Mouse (Mus musculus) cerebellum, adult 9-10 months (tissue): ENCODE data around the gene Tmem223.

Source experiments
- DNase-seq: peaks from one replicate; pipeline ENCODE4 v3.0.0; 2022

Gene Tmem223

GRCm38 (mm10) chr19:8803879-8804660 is 33.3 kb downstream of the Tmem223 start:
- DNase-seq: peak; percentile 48

GRCm38 (mm10) chr19:8806810-8807209 is 36.0 kb downstream of the Tmem223 start:
- DNase-seq: no peak

GRCm38 (mm10) chr19:8815812-8816211 is 45.0 kb downstream of the Tmem223 start:
- peak; percentile 50 for DNase-seq

- DNase-seq: no peak
These were observed 46.2 kb downstream of the Tmem223 start for GRCm38 (mm10) chr19:8817001-8817400.

GRCm38 (mm10) chr19:8818301-8818798 is 47.6 kb downstream of the Tmem223 start:
- peak; percentile 58 for DNase-seq

- DNase-seq: peak; percentile 99
These were observed 48.2 kb downstream of the Tmem223 start, which contains the start of gene Ttc9c for GRCm38 (mm10) chr19:8818801-8819595. Ttc9c (minus strand) TSS chr19:8819333.

- peak; percentile 98 for DNase-seq
These were observed 49.0 kb downstream of the Tmem223 start, which contains the start of gene Hnrnpul2 for GRCm38 (mm10) chr19:8819596-8820423. Hnrnpul2 (plus strand) TSS chr19:8820010.

- no peak for DNase-seq
These were observed 49.7 kb downstream of the Tmem223 start for GRCm38 (mm10) chr19:8820424-8820956.

GRCm38 (mm10) chr19:8821146-8821545 is 50.4 kb downstream of the Tmem223 start:
- no peak for DNase-seq
